Mouse (Mus musculus): ENCODE results near the gene Commd1.

Gene Commd1

DNA sequence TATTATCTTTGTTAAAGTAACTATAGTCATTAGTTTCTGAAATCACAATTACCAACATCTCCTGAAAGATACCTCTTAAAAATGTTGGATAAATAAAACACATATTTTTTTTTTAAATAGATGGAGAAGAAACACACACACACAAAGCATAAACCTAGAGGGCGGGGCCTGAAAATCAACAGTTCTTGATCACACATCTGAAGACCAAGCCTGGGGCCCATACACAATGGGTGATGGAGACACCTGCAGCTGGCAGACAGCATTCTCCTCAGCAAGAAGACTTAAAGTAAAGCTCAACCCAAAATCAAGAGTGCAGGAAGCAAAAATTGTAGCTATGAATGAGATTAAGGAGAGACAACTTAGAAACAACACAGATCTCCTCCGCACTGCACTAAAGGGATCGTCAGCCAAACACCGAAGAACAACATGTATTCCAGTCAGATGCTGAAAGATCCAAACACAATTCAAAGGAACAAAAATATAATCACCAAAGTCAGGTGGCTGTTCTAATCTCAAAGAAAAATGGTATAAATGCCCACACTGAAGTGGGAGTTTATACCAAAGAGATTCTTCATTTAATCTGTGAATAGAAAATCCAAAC lies 44.4 kb downstream of the Commd1 start:
- no peak for DNase-seq

DNA sequence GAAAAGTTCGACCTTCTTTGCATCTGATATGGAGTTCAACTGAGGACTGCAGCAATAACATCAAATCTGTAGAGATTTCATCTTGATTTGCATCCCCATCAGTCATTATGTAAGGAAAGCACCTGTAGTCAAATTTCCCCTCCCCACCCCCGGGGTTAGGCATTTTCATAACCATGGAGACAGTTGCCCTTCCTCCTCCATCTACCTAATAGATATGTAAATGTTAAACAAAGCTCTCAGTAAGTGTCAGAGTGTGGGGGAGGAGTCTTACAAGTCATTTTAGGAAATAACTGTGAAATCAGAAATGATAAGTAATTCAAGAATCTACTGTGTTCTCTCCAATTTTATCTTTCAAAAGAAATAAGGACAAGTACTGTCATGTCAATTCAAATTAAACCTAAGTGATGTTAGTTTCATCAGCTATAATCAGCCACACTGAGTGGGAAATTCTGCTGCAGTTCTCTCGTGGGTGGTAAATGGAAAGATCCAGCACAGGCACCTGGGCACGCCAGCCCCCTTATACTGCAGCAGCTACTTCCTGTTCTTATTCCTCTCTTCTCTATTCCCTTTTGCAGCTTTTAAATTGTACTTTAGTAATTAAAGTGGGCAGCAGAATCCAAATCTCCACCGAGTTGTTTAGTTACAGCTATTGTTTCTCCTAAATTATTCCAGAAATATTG lies 45.6 kb downstream of the Commd1 start:
- no peak for DNase-seq

DNA sequence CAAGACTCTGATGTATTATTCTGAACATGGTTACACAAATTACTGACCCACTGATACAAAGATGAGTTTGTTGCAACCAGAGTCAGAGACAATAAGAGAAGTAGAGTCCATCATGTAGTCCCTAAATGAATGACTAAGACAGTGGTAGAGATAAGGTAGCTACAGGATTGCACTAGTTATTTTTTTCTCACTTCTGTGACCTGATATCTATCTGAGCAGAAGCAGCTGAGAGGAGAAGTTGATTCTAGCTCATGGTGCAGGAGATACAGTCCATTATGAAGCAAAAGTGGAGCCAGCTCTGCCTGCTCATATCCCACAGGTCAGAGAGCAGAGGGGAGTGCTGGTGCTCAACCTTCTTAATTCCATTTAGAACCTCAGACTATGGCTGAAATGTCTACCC lies 50.0 kb downstream of the Commd1 start:
- DNase-seq: no peak

DNA sequence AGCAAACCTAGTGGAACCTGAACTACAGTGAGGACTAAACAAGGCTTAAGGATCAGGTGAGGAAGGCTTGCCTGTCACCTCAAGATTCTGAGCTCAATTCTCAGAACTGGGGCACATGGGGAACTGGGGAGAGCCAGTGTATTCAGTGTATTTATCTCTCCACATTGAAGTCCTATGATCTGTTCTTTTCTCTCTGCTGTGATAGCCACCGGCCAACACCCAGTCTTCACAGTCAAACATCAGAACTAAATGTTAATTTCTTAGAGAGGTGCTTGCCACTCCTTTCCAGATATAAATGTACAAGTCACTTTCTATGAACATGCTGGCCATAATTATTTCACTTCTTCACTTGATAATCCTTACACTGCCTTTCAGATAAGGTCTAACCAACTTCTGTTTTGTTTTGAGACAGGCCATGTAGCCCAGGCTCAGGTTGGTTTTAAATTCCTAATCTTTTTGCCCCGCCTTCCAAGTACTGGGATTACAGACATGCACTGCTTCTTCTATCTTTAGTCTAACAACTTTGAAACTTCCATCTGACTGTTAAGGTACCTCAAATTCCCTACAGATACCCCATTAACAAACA lies 50.8 kb downstream of the Commd1 start:
- no peak for DNase-seq

DNA sequence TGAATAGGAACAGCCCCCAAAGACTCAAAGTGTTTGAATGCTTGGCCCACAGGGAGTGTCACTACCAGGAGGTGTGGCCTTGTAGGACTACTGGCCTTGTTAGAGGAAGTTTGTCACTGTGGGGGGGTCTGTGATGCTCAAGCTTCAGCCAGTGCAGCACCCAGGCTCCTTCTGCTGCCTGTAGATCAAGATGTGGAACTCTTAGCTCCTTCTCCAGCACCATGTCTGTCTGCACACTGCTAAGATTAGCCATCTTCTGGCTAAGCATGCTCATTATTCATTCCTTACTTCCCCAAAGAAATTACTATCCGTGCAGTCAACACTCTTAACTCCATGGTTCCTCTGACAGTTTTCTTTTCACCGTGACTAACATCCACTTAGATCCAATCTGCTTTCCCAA lies 52.1 kb downstream of the Commd1 start:
- no peak for DNase-seq

DNA sequence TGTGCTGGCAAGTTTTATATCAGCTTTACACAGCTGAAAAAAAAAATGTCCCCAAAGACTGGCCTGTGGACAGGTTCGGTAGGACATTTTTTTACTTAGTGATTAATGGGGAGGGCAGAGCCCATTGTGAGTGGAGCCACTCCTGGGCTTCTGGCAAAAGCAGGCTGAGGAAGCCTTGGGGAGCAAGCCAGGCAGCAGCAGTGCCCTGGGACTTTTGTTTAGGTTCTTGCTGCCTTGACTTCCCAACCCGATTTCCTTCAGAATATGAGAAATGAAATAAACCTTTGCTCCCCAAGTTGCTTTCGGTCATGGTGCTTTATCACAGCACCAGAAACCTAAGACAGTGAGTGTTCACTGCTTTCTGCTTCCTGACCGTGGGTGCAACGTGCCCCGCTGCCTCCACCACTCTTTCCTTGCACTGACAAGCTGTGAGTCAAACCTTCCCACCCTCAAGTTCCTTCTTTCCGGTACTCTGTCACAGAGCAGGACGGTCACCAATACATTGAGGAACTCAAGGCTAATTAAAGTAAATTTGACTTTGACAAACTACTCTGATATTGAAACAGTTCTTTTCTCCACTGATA lies 53.5 kb downstream of the Commd1 start:
- no peak for DNase-seq

DNA sequence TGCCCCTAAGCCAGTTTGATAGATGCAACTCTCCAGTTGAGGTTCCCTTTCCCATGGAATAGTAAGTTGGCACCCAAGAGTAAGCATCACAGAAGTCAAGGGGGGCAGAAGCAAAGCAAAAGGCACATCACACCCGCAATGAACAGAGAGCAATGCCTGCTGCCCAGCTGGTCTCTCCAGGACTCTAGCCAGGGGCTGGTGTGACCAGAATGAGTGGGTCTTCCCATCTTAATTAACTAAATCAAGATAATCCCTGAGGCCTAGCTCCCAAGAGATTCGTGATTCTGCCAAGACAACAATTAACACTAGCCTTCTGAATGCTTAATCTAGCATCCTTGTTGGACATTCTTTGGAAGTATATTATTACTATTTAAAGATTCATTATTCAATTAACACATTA lies 58.6 kb downstream of the Commd1 start:
- DNase-seq: no peak

DNA sequence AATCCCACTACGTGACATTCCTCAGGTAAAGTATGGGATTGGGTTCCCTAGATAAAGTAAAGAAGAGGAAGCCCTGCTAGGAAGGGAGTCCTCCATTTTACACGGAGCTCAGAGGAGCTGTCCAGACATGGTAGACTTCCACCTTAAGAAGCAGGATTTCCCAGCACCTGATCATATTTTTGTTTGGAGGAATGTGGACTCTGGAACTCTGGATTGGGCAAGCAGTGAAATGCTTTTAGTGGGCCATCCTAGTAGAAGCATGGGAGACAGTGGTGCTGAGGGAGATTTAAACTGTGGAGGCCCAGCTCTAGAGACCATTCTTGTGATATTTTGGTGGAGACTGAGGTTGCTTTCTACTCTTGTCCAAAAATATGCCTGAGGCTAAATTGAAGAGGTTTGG lies 59.6 kb downstream of the Commd1 start:
- no peak for DNase-seq

DNA sequence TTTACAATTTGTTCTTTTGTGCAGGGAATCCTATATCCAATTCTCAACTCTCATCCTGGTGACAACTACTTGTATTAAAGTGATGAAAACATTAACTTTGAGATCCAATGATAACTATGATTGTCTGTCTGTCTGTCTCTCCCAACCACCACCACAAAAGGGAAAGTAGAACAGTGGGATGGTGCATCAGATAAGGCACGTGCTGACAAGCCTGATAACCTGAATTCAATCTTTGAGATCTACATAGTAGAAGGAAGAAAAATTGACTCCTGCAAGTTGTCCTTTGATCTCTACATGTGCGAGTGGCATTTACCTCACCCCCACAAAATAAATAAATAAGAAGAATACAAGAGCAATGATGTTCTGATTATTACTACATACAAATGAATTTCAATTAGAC lies 62.8 kb downstream of the Commd1 start:
- no peak for DNase-seq

DNA sequence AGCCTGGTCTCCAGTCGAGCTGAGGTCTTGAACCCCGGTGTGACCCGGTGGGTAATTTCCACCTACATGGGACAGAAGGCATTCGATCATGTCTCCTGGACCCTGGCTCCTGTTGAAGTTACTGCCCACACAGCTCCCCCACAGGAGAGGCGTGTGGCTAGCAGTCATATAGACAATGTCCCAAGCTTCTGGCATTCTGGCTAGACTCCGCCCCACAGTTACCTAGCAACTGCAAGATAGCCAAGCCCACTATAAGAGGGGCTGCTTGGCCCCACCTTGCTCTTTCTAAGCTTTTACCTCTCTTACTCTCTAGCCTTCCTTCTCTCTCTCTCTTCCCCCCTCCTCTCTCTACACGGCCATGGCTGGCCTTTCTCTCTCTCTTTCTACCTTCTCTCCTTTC lies 64.4 kb downstream of the Commd1 start:
- DNase-seq: no peak

DNA sequence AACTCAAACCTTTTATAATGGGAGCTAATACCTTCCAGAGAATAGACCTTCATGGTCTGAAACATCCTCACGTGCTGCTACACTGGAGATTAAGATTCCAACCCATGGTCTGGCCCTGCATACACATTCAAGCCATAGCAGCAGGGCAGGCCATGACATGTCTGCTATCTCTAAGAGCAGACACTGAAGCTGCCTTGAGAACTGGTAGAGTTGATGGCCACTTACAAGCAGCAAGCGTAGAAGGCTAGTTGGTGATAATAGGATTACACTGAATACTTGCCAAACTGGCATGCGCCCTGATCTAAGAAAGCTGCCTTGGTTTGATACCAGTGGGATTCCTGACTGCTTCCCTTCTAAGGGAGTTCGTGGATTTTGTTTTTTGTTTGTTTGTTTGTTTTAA lies 68.4 kb downstream of the Commd1 start:
- DNase-seq: no peak

DNA sequence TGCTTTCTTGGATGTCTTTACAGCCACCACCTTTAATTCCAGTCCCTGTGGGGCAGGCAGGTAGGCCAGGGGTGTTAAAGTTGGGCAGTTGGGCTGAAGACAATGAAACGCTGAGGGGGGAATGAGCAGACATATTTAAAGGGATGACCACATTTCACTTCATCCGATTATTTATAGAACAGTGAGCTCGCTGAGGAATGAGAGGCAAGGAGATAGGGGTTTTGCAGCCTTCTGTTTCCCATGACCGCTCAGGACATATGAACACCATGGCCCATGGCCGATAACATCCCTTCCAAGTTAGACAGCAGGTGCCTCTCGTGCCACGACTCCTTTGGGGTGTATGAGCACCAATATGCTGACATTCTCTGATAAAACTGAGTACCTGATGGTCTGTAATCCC lies 70.4 kb downstream of the Commd1 start:
- no peak for DNase-seq

DNA sequence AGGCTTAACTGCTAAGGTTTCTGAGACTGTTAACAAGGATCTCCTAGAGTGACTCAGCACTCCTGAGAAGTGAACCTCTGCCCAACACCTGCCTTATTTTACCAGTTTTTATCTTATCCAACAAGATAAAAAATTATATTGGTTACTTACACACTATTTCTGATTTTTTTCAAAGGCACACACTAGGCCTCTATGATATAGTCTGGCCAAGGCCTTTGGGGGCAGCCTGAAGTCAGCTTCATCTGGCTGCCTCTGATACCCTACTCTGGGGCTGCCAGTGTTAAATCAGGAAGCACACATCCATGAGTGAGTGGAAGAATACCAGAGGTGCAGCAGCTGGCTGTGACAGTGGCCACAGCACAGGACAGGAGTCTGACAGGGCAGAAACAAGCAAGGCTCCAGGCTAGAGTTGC lies 75.7 kb downstream of the Commd1 start:
- no peak for DNase-seq

DNA sequence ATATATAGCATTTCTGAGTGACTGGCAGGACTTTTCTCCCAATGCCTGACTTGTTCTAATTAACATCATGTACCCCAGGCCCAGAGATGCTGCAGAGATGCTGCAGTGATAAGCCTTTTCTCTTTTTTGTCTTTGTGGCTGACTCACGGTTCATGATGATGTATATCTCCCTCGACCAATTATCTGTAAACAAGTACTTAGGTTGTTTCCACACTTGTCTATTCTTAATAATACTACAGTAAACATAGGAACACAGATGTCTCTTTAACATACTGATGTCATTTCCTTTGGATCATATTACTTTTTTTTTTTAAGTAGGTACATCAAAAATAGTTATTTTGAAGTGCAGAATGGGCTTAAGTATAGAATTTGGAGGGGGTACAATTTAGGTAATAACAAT lies 79.3 kb downstream of the Commd1 start:
- DNase-seq: no peak

DNA sequence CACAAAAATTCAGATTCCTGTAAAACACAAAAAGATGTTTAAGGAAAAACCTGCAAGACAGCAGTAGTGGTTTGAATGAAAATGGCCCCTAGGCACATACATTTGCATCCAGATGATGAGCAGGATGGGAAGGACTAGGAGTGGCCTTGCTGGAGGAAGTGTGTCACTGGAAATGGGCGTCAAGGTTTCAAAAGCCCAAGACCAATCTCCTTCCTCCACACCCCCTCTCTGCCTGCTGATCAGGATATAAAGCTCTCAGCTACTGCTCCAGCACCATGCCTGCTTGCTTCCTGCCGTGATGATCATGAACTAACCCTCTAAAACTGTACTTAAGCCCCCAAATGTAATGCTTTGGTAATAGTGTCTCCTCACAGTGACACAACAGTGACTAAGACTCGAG lies 82.1 kb downstream of the Commd1 start:
- DNase-seq: no peak

DNA sequence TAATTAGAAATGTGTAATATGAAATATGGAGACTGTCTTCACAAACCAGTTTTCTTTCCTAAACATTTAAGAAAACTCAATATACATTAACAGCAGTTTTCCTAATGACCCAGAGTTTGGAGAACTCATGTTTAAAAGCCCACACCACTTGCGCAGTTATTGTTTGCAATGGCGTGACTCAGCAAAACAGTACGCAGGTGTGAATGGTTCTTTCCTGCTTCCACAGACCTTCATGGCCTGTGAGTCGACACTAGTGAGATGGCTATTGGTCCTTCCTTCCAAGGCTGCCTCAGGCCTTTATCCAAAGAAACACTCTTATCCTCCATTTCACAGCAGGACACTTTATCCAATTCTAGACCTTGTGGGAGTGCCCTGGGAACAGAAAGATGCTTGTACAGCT lies 84.5 kb downstream of the Commd1 start:
- DNase-seq: no peak

DNA sequence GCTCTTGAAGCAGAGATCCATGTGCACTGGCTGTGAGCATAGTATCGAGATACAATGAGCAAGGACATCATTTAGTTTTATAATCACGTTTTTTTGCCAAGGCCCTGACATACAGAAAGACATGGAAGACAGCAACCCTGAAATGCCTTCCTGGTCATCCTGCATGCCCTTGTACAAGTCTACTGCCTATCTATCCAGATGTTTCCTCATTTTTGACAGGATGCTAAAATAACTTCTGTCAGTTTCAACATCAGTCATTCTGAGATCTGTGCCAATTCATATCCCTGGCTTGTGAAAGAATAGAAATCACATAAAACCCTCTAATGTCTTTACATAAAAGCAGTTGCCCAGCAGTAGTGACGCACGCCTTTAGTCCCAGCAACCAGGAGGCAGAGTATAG lies 85.1 kb downstream of the Commd1 start:
- DNase-seq: no peak

DNA sequence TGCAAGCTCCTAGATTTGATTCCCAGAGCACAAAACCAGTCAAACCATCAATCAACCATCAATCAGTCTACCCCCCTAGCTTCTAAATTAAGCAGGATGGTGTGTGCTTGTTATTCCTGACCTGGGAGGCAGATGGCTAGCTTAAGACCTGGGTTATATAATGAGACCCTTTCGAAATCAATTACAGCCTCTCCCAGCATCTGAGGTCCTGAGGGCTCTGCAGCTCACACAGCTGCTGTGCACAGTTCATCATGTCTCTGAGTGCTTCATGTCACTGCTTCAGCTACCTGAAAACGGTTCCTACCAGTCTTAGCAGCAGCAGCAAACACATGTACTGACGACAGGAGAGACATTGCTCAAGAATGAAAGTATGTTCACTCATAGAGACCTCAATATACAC lies 89.1 kb downstream of the Commd1 start:
- DNase-seq: no peak

DNA sequence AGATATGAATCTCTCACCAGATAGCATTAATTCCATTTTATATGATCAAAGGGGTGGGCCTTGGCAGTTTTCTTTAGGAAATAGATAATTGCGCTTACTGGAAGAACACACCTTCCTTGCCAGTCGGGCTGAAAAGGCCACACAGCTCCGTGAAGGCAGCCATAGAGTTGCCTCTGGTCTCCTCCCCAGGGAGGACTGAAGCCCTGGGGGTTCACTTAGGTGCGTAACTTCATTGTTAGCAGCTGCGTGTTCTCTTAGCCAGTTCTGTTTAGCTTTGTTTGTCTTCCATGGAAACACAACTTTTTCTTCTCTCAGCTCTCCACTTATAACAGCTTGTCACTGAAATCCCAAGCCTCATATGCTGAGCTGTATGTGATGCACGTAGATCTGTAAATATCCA lies 89.7 kb downstream of the Commd1 start:
- DNase-seq: no peak

DNA sequence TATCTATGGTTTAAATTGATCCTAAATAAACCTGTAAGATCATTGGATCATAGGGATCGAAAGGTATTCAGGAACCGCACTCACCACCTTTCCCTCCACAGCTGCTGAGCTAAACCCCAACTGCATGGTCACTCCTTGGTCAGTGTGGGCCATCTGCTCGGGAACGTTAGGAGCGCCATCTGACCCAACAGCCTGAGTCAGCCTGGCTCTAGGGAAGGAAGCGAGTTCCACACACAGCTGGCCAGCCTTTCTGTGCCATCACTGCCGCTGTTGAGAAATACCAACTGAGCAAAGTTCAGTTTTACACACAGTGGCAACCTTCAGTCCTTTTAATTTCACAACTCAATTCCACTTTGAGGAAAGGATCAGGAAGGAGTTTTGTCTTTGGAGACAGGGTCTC lies 90.3 kb downstream of the Commd1 start:
- no peak for DNase-seq

DNA sequence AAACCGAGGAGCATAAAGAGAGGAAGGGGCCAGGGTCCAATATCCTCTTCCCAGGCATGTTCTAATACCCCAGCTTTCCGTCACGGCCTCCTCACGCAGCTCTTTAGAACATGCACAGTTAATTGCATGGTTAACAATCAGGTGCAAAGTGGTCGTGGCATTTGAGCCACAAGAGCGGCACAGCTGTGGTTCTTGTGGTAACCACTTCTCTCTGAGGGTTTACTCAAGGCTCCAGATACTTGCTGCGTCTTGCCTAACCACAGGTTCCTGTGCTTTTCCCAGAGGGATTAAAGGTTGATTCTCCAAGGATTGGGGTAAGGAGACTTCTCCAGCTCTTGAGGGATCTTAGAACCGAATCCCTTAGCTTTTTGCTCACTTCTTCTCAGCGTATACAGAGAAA lies 90.9 kb downstream of the Commd1 start:
- DNase-seq: no peak

DNA sequence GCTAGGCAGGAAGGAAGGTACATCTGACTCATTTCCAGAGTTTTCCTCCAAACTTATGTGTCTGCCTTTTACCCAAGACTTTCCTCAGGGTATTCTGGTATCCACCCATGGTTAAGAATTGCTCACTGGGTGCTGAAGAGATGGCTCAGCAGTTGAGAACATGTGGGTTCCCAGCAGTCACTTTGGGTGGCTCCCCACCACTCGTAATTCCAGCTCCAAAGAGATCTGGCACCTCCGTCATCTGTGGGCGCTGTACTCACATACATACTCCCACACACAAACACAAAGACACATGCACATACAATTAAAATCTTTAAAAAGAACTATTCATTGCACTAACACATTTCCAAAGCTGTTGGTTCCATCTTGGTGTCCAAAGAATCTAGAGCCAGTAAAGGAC lies 93.0 kb downstream of the Commd1 start:
- no peak for DNase-seq

DNA sequence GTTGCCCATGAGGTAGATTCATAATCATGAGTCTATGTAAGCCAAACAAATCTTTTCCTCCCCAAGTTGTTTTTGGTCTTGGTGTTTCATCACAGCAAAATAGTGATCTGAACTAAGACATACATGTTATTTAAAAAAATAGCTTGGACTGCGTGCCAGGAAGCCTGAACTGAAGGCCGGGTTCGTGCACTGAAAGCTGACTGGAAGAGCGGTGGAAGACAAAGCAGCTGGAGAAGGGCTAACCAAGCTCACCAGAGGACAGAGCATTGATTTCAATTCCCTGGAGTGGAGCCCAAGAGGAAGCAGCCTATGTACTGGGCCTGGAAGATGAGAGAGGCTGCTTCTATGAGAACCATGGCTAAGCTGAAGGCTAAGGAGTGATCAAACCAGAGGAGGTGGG lies 95.2 kb downstream of the Commd1 start:
- DNase-seq: no peak

DNA sequence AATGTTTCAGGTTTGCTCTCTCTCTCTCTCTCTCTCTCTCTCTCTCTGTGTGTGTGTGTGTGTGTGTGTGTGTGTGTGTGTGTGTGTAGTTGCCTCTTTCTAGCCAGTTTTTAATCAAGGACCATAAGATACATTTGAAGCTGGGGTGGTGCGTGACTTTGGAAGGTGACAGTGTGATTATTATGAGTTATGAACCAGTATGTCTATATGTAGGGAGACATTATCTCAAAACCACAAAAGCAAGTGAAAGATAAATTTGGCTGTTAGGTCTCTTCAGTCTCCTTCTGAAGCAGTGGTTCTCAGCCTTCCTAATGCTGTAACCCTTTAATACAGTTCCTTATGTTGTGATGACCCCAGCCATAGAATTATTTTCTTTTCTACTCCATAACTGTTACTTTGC lies 96.8 kb downstream of the Commd1 start:
- DNase-seq: no peak

DNA sequence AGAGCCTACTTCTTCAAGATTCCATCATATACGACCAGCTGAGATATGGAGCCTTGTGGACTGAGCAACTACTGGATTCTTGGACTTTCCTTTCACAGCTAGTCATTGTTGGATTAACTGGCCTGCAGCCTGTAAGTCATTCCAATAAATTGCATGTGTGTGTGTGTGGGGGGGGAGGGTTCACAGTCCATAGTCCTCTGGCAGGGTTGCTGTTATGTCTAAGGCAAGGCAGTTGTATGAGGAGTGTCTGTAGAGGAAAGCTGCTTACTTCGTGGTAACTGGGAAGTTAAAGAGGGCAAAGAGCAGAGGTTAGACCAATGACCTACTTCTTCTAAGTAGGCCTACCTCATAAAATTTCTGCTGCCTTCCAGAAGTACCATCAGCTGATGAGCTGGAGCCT lies 98.5 kb downstream of the Commd1 start:
- DNase-seq: no peak

All from cerebellum, adult 8-10 months (tissue).